Mouse (Mus musculus) embryonic fibroblast, embryonic 13.5 days (primary cell): ENCODE data around the gene Lcn2. TPM values are rescaled to one million over a fixed set of nuclear protein-coding genes. Genes with fewer than 3 reads are reported as not detected.

Source experiments
- H3K27ac ChIP-seq: 2 replicates; pipeline ENCODE4 v1.5.1; 2012; ENCODE audit warnings: low read length, control low read depth, inconsistent platforms; ENCODE audit not compliant: insufficient read depth
- H3K4me1 ChIP-seq: 2 replicates; pipeline ENCODE4 v1.6.1; 2011; ENCODE audit warnings: low read length; ENCODE audit not compliant: control insufficient read depth, insufficient read depth
- H3K4me3 ChIP-seq: 2 replicates; pipeline ENCODE4 v1.5.1; 2011; ENCODE audit warnings: mild to moderate bottlenecking, control low read depth, low read length; ENCODE audit not compliant: insufficient read depth
- CTCF ChIP-seq: IDR thresholded peaks from 2 replicates; pipeline ENCODE4 v1.5.1; 2011; ENCODE audit warnings: mild to moderate bottlenecking, control low read depth, low read length, moderate library complexity, borderline replicate concordance; ENCODE audit not compliant: insufficient read depth
- POLR2A ChIP-seq: IDR thresholded peaks from 2 replicates; pipeline ENCODE4 v1.6.1; 2011; ENCODE audit warnings: low read depth, mild to moderate bottlenecking, control low read depth, low read length, moderate library complexity
- polyA plus RNA-seq: library from polyadenylated mRNA; stranded (reverse); fragments of >200 nt; gene quantifications from 2 replicates; pipeline ENCODE4 v1.2.4, GENCODE M21; 2011; ENCODE audit warnings: low read depth; ENCODE audit not compliant: missing spikeins, insufficient read length

Gene Lcn2
- polyA plus RNA-seq, 1 experiment, result not detected

DNA sequence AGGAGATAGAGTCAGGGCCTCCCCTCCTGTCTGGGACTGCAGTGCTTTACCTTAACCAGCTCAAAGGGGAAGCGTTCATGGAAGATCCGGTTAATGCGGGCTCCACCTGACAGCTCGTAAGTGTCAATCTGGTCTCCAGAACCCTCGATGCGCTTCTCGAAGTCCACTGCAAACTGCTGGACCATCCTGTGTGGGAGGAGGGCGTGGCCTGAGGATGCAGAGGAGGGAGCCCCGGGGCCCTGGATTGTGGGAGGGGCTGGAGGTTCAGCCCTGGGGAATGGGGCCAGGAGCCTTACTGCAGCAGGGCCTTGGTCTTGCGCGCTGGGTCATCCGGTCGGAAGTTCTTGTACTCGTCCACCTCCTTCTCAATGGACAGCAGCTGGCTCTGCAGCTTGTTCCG lies 52.2 kb downstream of the Lcn2 start:
- TF ChIP-seq POLR2A (no peak), CTCF (no peak)
- Histone ChIP-seq H3K4me1 (no peaks in the 10 kb centered on the region), H3K27ac (no peak overlapping the region), H3K4me3 (no peak overlapping the region)

Other genes starting within 250 kb of the Lcn2 start
- gene Prrc2b, start 237.2 kb downstream of the Lcn2 start, polyA plus RNA-seq, result 75.5 and 84.6 TPM in 2 replicates
- 19.3 and 22.8 TPM in 2 replicates for gene Pomt1, start 151.7 kb downstream of the Lcn2 start, polyA plus RNA-seq
- 20.5 and 22.1 TPM in 2 replicates for gene Uck1, start 128.1 kb downstream of the Lcn2 start, polyA plus RNA-seq
- gene Golga2, start 100.9 kb downstream of the Lcn2 start, polyA plus RNA-seq, result 73.1 and 78.9 TPM in 2 replicates
- gene Swi5, start 100.2 kb downstream of the Lcn2 start, polyA plus RNA-seq, result 474 and 541 TPM in 2 replicates
- gene Ciz1, start 35.9 kb downstream of the Lcn2 start, polyA plus RNA-seq, result 41.8 and 47.6 TPM in 2 replicates
- gene Dnm1, start 34.9 kb downstream of the Lcn2 start, polyA plus RNA-seq, result 37.2 and 52.6 TPM in 2 replicates
- 28.8 and 30.3 TPM in 2 replicates for gene 1110008P14Rik, start 6.3 kb downstream of the Lcn2 start, polyA plus RNA-seq
- 14.3 and 18.0 TPM in 2 replicates for gene Ptges2, start 7.6 kb upstream of the Lcn2 start, polyA plus RNA-seq
- 3.5 and 3.8 TPM in 2 replicates for gene Naif1, start 62.2 kb upstream of the Lcn2 start, polyA plus RNA-seq
- 10.7 and 16.6 TPM in 2 replicates for gene Slc25a25, start 63.2 kb upstream of the Lcn2 start, polyA plus RNA-seq
- 5.3 and 8.9 TPM in 2 replicates for gene Fam102a, start 147.1 kb upstream of the Lcn2 start, polyA plus RNA-seq
- 70.1 and 71.9 TPM in 2 replicates for gene Dpm2, start 182.6 kb upstream of the Lcn2 start, polyA plus RNA-seq
- gene Pip5kl1, start 186.5 kb upstream of the Lcn2 start, polyA plus RNA-seq, result 0.67 TPM in 1 of 2 replicates, not detected in the other
- gene 9430097D07Rik, start 187.4 kb upstream of the Lcn2 start, polyA plus RNA-seq, result not detected in 2 replicates
- 20.4 and 21.5 TPM in 2 replicates for gene St6galnac4, start 198.8 kb upstream of the Lcn2 start, polyA plus RNA-seq
- 33.3 and 39.3 TPM in 2 replicates for gene St6galnac6, start 211.5 kb upstream of the Lcn2 start, polyA plus RNA-seq
- 157 and 266 TPM in 2 replicates for gene Ak1, start 233.5 kb upstream of the Lcn2 start, polyA plus RNA-seq